Mouse (Mus musculus) bone marrow macrophage, adult 2 months (primary cell): Measurements from ENCODE around the gene R3hdm2.

Experiments
- CTCF ChIP-seq: IDR thresholded peaks from 2 replicates; pipeline ENCODE4 v1.5.1; 2012; ENCODE audit warnings: low read depth, mild to moderate bottlenecking, low read length, moderate library complexity
- POLR2A ChIP-seq: IDR thresholded peaks from 2 replicates; pipeline ENCODE4 v1.6.1; 2012; ENCODE audit warnings: mild to moderate bottlenecking, low read depth, low read length, borderline replicate concordance

DNA sequence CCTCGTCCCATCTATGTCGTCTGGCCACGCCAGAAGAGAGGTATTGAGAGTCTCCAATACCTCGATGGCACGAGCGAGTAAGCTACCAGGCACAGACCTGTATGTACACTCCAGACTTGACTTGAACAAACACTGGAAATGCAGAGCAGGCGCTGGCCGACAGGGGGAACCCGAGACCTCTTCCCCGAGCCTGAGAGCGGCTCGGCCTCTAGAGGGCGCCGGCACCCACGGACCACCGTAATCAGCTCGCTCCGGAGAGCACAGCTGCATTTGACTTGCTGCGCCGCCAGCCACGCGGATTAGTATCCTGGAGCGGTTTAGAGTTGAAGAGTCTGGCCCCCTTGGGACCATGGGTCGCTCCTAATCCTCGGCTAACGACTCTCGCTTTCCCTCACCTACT is 132.7 kb downstream of the R3hdm2 start:
- TF ChIP-seq CTCF (peak; percentile 98), POLR2A (no peak)
